Comparison of ENCODE assay signal across 25 mouse cellular contexts in genomic region chr9:111081765-111082164, GRCm38 (mm10).
"Had no signal": no experiment of that assay in that cellular context is flagged by ENCODE, and none has a peak within 500 bp of the region (broad histone marks: within the 10 kb centered on the region; RNA-seq: fewer than 3 reads in every experiment).

No protein-coding gene starts in this region.

- H3K27me3 ChIP-seq: heart, embryonic 13.5 days; heart, embryonic 15.5 days; hindbrain, embryonic 13.5 days; hindbrain, embryonic 15.5 days; intestine, embryonic 15.5 days; limb, embryonic 12.5 days had no signal

- H3K36me3 ChIP-seq: heart, embryonic 13.5 days; heart, embryonic 15.5 days; hindbrain, embryonic 13.5 days; hindbrain, embryonic 15.5 days; intestine, embryonic 15.5 days; limb, embryonic 10.5 days; limb, embryonic 12.5 days had no signal

- H3K4me1 ChIP-seq: hindbrain, embryonic 13.5 days; hindbrain, embryonic 15.5 days; intestine, embryonic 15.5 days; limb, embryonic 10.5 days; limb, embryonic 12.5 days had no signal

- H3K4me2 ChIP-seq: heart, embryonic 11.5 days; heart, embryonic 13.5 days; heart, embryonic 15.5 days; hindbrain, embryonic 13.5 days; hindbrain, embryonic 15.5 days; intestine, embryonic 15.5 days; limb, embryonic 12.5 days; liver, embryonic 11.5 days had no signal

- H3K4me3 ChIP-seq: heart, adult 2 months; heart, embryonic 13.5 days; heart, embryonic 15.5 days; hindbrain, embryonic 13.5 days; hindbrain, embryonic 15.5 days; intestine, embryonic 15.5 days; layer of hippocampus, adult 2 months; left cerebral cortex, adult 2 months; limb, embryonic 10.5 days; limb, embryonic 12.5 days had no signal

- ATAC-seq: hindbrain, postnatal 0 days; intestine, embryonic 15.5 days; intestine, postnatal 0 days had no signal

- DNase-seq: gastrocnemius, postnatal 14 days; gastrocnemius, postnatal 36 days; heart, adult 11 months; heart, adult 2 months; heart, postnatal 14 days; heart, postnatal 36 days; kidney, adult 18-20 months; kidney, adult 8-10 months; kidney, postnatal 10 days; kidney, postnatal 25 days; kidney, postnatal 4 days; liver had no signal

- H3K9me3 ChIP-seq: heart, embryonic 15.5 days; hindbrain, embryonic 13.5 days; hindbrain, embryonic 15.5 days; intestine, embryonic 15.5 days; limb, embryonic 10.5 days had no signal
